Mouse (Mus musculus) granulocyte monocyte progenitor cell, adult 5-6 weeks (primary cell): Measurements from ENCODE around the gene Smyd2. TPM values are rescaled to one million over a fixed set of nuclear protein-coding genes. Genes with fewer than 3 reads are reported as not detected.

ENCODE experiments used
- ATAC-seq: replicated peaks from 2 replicates; pipeline ENCODE4 v1.8.0; 2016; ENCODE audit warnings: mild to moderate bottlenecking, moderate TSS enrichment, inconsistent platforms; ENCODE audit not compliant: poor library complexity, severe bottlenecking
- total RNA-seq, 2 experiments: library from RNA; stranded (forward) in 1 of 2; stranded (reverse) in 1 of 2; fragments of 200-712, 200-1000 nt in 1 of 2; fragments of >200 nt in 1 of 2; fragmentation: Nextera tagmentation in 1 of 2; gene quantifications; 2 replicates each; pipeline ENCODE4 v1.2.3; 2014 to 2017

The Smyd2 gene
- 72.5 and 97.7 TPM in 2 replicates for total RNA-seq (2014; fragmentation: Nextera tagmentation)
- total RNA-seq (2017), result 97.8 and 98.0 TPM in 2 replicates

GRCm38 (mm10) chr1:189921818-189922592, at the start of gene Smyd2:
Gene Smyd2, minus strand, starts transcription at chr1:189922363.
- peak; percentile 84 for ATAC-seq

GRCm38 (mm10) chr1:189970381-189970780, 48.2 kb upstream of the Smyd2 start:
- no peak for ATAC-seq

GRCm38 (mm10) chr1:189968027-189968426, 45.9 kb upstream of the Smyd2 start:
- ATAC-seq, result no peak

- no peak for ATAC-seq
Measured at GRCm38 (mm10) chr1:189960481-189960880, 38.3 kb upstream of the Smyd2 start.

- no peak for ATAC-seq
Measured at GRCm38 (mm10) chr1:189959802-189960201, 37.6 kb upstream of the Smyd2 start.

- ATAC-seq, result no peak
Measured at GRCm38 (mm10) chr1:189951861-189952260, 29.7 kb upstream of the Smyd2 start.

GRCm38 (mm10) chr1:189947411-189947810, 25.2 kb upstream of the Smyd2 start:
- ATAC-seq, result no peak

GRCm38 (mm10) chr1:189946126-189946525, 24.0 kb upstream of the Smyd2 start:
- ATAC-seq, result no peak

GRCm38 (mm10) chr1:189941786-189942185, 19.6 kb upstream of the Smyd2 start:
- ATAC-seq, result no peak

- peak; percentile 15; the same call in 1 of the 2 replicates for ATAC-seq
Measured at GRCm38 (mm10) chr1:189936436-189937105, 14.4 kb upstream of the Smyd2 start.

- peak; percentile 92 for ATAC-seq
Measured at GRCm38 (mm10) chr1:189933480-189934202, 11.5 kb upstream of the Smyd2 start.

GRCm38 (mm10) chr1:189932976-189933375, 10.8 kb upstream of the Smyd2 start:
- ATAC-seq, result no peak

- ATAC-seq, result no peak
Measured at GRCm38 (mm10) chr1:189932190-189932589, 10.0 kb upstream of the Smyd2 start.

GRCm38 (mm10) chr1:189929896-189930295, 7.7 kb upstream of the Smyd2 start:
- ATAC-seq, result no peak

GRCm38 (mm10) chr1:189927644-189928043, 5.5 kb upstream of the Smyd2 start:
- peak; percentile 93 for ATAC-seq

GRCm38 (mm10) chr1:189926279-189926678, 4.1 kb upstream of the Smyd2 start:
- ATAC-seq, result no peak

GRCm38 (mm10) chr1:189923871-189924568, 1.9 kb upstream of the Smyd2 start:
- ATAC-seq, result no peak

- ATAC-seq, result no peak
Measured at GRCm38 (mm10) chr1:189923157-189923556, 994 bp upstream of the Smyd2 start.

GRCm38 (mm10) chr1:189922721-189923120, 558 bp upstream of the Smyd2 start:
- no peak for ATAC-seq

- no peak for ATAC-seq
Measured at GRCm38 (mm10) chr1:189921568-189921817, 670 bp downstream of the Smyd2 start.
